Comparison of ENCODE assay signal across 14 mouse cellular contexts in genomic region chr12:55774316-55774715, GRCm38 (mm10).
"Had no signal": no experiment of that assay in that cellular context is flagged by ENCODE, and none has a peak within 500 bp of the region (broad histone marks: within the 10 kb centered on the region; RNA-seq: fewer than 3 reads in every experiment).

No protein-coding gene starts in this region.

- H3K27ac ChIP-seq: kidney, postnatal 0 days; limb, embryonic 10.5 days; liver, embryonic 12.5 days; macrophage; midbrain, embryonic 13.5 days; neural tube, embryonic 12.5 days; stomach, postnatal 0 days had no signal

- H3K4me1 ChIP-seq: limb, embryonic 10.5 days; liver, embryonic 12.5 days; midbrain, embryonic 13.5 days; neural tube, embryonic 12.5 days had no signal

- H3K9ac ChIP-seq: liver, embryonic 12.5 days; lung, embryonic 14.5 days; midbrain, embryonic 13.5 days; neural tube, embryonic 12.5 days had no signal

- DNase-seq: kidney, adult 9 months; kidney, postnatal 4 days; lung, embryonic 14.5 days; lung, postnatal 14 days; right cerebral cortex, postnatal 25 days; thymus, postnatal 4 days had no signal

- H3K4me3 ChIP-seq: layer of hippocampus, adult 2 months; limb, embryonic 10.5 days; liver, embryonic 12.5 days; midbrain, embryonic 13.5 days; neural tube, embryonic 12.5 days had no signal

- ATAC-seq: liver, embryonic 12.5 days; midbrain, embryonic 13.5 days had no signal

- H3K27me3 ChIP-seq: liver, embryonic 12.5 days; midbrain, embryonic 13.5 days; neural tube, embryonic 12.5 days had no signal

- H3K4me2 ChIP-seq: liver, embryonic 12.5 days; lung, embryonic 14.5 days; midbrain, embryonic 13.5 days; neural tube, embryonic 12.5 days had no signal

- H3K9me3 ChIP-seq: limb, embryonic 10.5 days; liver, embryonic 12.5 days; midbrain, embryonic 13.5 days; neural tube, embryonic 12.5 days had no signal
